Mouse (Mus musculus): ENCODE data around the gene Cct7.

- TF ChIP-seq POLR2A (IDR thresholded peaks at IDR 0.05; ENCODE audit: low read depth, low read length) (no peak), CTCF (IDR thresholded peaks at IDR 0.05; ENCODE audit: borderline replicate concordance, insufficient read depth, low read length) (no peak)
Observed at GRCm38 (mm10) chr6:85502911-85503250, 51.6 kb downstream of the Cct7 start, which contains the start of gene Fbxo41.
